Mouse (Mus musculus) cerebral cortex, adult 2 months (tissue): Measurements from ENCODE around the gene Fadd.

Experiments
- WGBS: fragments of 180-500 bp; shearing (Covaris S2); methylation state at CpG from one replicate; pipeline ENCODE4 v1.1.7; 2018; 5-methylcytosine and 5-hydroxymethylcytosine counted together

The Fadd gene

DNA sequence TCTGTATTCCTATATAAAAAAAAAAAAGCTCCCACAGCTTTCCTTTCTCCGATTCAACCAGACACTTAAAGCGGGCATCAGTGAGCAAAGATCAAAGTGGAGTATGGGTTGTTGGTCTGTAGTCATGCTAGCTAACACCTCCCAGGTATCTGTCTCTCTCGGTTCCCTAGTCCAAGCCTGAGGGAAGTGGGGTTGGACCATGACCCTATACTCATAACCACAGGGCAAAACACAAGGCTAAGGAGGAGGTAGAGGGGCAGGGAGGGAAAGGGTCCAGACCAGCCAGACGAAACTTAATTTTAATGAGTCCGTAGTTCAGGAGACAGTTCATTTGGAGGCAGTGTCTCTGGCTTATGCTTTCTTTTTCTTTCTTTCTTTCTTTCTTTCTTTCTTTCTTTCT lies 10.0 kb downstream of the Fadd start:
- WGBS: 87% methylated on average over 5 of the region's 5 CpGs

DNA sequence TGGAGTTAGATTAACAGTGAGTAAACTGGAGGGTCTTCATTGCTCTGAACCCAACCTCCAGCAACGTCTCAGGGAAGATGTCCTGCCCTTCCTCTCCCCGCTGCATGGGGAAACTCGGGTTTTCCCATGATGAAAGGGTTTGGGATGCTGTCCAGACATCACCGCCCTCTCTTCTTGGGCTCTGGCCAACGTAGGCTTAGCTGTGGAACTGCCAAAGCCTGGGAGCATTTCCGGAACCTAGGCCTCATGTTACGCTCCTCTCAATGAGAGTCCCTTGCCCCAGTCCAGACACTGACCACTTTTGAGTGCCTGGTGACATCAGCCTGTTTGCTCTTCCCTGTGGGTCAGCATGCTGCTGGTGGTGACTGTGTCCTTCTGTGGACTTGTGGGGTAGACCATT lies 12.8 kb downstream of the Fadd start:
- 15% methylated on average over 7 of the region's 7 CpGs for WGBS

GRCm38 (mm10) chr7:144566921-144567682 lies 15.2 kb downstream of the Fadd start:
- WGBS: 86% methylated on average over 3 of the region's 3 CpGs

DNA sequence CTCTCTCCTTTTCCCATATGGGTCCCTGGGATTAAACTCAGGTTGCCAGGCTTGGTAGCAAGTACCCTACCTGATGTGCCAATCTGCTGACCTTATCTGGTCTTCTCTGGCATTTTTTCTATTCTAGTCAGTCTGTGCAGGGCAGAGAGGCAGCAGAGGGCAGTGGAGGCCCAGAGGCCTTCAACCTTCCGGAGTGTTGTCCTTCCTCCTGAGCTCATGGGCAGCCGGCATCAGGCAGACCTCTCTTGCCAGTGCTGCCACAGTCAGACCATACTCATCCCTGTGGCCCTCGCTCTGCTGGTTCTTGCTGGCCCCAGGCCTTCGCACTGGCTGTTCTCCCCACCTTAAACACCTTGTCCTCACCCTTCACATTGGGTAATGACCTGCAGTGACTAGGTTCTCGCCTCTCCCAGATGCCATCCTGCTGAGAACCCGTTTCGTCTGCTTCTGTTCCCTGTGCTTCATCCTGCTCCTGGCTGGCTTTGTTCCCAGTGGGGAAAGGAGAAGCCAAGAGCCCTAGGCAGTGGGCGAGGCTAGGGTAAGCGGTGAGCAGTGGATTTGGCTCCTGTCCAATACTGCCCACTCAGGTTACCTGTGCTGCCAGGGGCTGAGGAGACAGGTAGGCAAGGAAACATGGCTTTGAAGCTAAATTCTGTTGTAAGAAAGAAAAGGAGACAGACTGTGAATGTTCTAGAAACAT lies 18.7 kb downstream of the Fadd start:
- 52% methylated on average over 9 of the region's 9 CpGs for WGBS

- 66% methylated on average over 3 of the region's 3 CpGs for WGBS
Observed at GRCm38 (mm10) chr7:144562016-144562415, 20.2 kb downstream of the Fadd start.

GRCm38 (mm10) chr7:144560594-144560993 lies 21.7 kb downstream of the Fadd start:
- WGBS: 91% methylated on average over 4 of the region's 4 CpGs

GRCm38 (mm10) chr7:144558552-144558951 lies 23.7 kb downstream of the Fadd start:
- 58% methylated on average over 6 of the region's 6 CpGs for WGBS

GRCm38 (mm10) chr7:144554123-144554472 lies 28.2 kb downstream of the Fadd start:
- WGBS: 13% methylated on average over 8 of the region's 8 CpGs

- under 1% methylated on average over 97 of the region's 97 CpGs for WGBS
Observed at GRCm38 (mm10) chr7:144553237-144554122, 28.8 kb downstream of the Fadd start, which contains the start of gene Ppfia1. Gene Ppfia1 (minus strand): TSS chr7:144553729.

GRCm38 (mm10) chr7:144552274-144552673 lies 30.0 kb downstream of the Fadd start:
- 77% methylated on average over 8 of the region's 8 CpGs for WGBS

GRCm38 (mm10) chr7:144550811-144551210 lies 31.5 kb downstream of the Fadd start:
- 69% methylated on average over 1 of the region's 1 CpGs for WGBS

DNA sequence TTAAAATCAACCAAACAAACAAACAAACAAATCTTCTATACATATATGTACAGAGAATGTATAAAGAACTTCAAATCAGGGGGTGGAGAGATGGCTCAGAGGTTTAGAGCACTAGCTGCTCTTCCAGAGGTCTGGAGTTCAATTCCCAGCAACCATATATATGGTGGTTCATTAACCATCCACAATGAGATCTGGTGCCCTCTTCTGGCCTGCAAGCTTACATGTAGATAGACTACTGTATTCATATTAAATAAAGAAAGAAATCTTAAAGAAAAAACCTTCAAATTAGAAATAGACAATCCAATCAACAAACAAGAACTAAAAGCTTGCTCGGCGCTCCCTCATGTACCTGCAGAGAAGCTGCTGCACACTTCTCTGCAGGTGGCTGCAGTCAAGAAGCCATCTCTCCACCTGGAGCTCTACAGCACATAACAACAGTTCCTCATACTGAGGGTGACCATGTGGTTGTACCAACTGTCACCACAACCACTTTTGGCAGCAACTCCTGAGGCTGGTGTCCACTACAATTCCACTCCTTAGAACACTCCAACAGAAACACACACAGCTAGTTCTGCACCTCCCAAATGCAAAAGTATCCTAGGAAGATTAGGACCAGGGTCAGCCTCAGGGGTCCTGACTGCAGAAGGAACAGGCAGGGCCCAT lies 32.2 kb downstream of the Fadd start:
- 98% methylated on average over 2 of the region's 2 CpGs for WGBS

GRCm38 (mm10) chr7:144545231-144545630 lies 37.0 kb downstream of the Fadd start:
- 77% methylated on average over 3 of the region's 3 CpGs for WGBS

- WGBS: 85% methylated on average over 5 of the region's 5 CpGs
Observed at GRCm38 (mm10) chr7:144541351-144541750, 40.9 kb downstream of the Fadd start.

DNA sequence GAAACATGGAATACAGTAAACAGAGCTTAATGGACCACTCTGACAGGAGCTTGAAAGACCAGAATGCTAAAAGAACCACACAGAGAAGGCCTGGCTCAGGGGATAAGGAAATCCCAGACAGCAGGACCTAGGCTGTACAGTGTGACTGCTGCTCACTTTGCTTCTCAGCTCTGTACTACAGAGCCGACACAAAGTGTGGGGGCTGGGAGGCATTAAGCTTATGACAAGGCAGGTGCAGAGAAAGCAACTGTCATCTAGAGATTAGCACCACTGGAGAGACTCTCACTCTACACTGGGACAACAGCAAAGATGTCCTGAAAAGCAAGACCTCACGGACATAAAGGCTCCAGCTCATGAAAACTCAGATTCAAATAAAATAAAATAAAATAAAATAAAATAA lies 43.1 kb downstream of the Fadd start:
- 75% methylated on average over 2 of the region's 2 CpGs for WGBS

DNA sequence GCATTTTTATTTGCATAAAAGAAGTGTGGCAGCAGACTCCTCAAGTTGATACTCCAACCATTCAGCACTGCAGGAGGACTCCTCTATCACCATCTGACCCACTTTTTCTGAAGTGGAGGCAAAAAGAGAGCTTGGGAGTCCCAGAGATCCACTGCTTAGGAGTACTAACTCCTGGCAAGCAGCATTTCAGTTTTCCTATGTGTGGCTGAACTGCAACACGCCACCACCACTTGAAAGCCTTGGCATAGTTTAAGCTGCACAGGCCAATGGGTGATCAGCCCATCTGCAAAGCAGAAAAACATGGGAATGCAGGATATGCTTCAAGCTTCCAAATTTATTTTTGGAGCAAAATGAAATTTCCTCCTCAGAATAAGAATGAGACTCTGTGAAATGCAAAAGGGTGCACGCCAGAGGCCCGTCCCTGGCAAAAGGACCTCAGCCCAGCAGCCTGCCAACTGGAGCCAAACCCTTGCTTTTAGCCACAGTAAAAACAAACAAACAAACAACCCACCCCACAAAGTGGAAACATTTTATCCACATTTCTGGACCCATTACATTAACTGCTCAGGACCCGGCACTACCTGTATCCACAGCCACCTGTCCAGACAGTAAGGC lies 44.1 kb downstream of the Fadd start:
- WGBS: 45% methylated on average over 4 of the region's 4 CpGs

DNA sequence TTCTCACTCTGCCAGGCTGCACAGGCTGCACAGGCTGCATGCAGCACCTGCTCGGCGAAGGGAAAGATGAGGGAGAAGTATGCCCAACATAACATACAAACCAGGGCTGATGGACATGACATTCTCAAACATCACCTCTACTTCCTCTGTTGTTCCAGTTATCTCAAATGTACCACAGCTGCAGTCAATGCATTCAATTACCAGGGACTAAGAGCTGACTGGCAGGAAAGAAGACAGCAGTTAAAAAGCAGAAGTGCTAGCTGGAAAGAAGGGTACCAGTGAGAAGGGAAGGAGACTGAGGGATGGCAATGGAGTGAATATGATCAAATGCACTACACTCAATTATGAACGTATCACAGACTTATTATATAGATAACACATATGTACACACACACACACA lies 45.9 kb downstream of the Fadd start:
- 85% methylated on average over 3 of the region's 3 CpGs for WGBS

DNA sequence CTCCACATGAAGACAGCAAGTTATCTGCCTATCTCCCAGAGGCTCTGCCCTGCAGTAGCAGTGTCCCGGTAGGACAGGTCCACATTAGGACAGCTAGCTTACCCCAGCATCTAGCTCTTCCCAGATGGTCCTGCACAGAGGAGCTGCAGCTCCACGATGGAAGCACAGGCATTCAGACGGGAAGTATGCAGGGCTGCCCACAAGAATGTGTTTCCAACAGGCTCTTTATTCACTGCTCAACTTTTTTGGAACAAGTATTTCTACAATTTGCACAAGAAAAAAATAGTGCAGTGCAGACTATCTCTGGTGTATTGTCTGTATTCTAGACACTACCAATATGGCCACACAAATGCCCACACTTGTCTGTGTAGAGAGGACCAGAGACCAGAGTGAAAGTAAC lies 47.5 kb downstream of the Fadd start:
- WGBS: 62% methylated on average over 3 of the region's 3 CpGs

DNA sequence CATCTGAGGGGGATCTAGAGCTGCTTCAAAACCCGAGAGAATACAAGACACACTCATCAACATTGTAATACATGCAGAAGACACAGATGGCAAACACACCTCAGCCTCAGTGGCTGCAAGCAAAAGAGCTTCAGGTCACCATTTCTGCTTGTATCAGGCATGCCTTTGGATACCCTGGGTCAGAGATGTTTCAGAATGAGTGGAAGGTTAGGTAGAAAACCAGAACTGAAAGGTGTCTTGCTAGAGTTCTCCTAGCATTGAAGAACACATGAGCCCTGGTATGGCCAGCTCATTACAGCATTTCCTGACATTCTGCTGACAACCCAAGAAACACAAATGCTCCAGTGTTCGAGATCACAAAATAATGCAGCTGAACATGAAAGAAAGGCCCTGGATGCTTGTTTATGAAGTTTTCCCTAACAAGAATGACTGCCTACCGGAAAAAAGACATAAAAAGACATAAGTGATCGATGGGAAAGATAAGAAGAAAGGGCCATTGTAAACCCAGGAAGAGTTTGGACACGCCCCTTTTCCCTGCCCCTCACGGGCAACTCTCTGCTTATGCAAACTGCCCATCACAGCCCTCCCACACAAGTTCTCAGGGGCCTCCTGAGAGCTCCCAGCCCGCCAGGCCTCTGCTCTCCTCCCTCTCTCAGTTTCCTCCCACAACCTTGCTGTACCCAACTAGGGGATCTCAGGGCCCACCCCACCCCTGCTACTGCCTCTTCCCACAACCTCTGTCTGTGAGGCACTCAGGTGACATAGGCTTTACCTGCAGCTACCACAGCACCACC lies 50.5 kb downstream of the Fadd start:
- 51% methylated on average over 7 of the region's 7 CpGs for WGBS

DNA sequence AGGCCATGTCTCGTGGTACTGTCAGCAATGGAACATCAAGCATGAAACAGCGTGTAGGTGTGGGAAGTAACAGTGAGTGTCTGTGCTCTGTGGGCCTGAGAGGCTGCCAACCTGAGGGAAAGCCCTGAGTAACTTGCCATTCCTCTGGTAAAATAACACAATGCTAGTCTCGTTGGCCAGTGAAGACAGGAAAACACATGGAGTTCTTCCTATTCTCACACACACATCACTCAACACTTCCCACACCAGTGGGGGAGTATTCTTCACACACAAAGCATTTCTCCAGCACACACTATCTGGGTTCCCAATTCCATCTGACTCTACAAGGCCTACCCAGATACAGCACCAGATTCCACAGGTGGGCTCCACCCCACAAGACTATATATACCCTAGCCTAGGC lies 52.4 kb downstream of the Fadd start:
- 42% methylated on average over 3 of the region's 3 CpGs for WGBS
